Mouse (Mus musculus): ENCODE measurements around the gene Sh3bp5l. TPM values are rescaled to one million over a fixed set of nuclear protein-coding genes. Genes with fewer than 3 reads are reported as not detected.

Gene Sh3bp5l
- polyA plus RNA-seq, 1 experiment = 8.6 TPM

DNA sequence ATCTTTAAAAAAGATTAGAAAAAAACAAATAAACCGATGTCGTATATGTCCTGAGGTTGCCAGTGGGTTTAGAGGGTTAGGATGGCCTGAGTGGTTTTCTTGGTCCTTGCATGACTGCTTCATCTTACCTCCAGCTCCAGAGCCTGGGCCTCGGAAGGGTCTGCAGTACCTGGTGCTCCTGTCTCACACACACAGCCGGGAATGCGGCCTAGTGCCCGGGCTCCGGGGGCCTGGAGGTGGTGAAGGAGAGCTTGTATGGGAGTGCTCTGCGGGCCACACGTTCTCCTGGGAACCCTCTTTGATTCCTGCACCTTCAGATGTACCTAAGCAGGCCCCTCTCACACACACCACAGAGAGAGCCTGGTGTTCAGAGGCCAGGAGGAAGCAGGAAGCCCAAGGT lies 21.9 kb upstream of the Sh3bp5l start:
- Histone ChIP-seq H3K27me3 (ENCODE audit: control insufficient read depth, insufficient read depth, low read length) (no peaks in the 10 kb centered on the region), H3K27ac (ENCODE audit: control insufficient read depth, insufficient read depth, low read depth, low read length) (no peak overlapping the region), H3K36me3 (ENCODE audit: control insufficient read depth, insufficient read depth, low read length) (no peaks in the 10 kb centered on the region), H3K4me3 (ENCODE audit: control insufficient read depth, low read depth, low read length) (no peak overlapping the region), H3K4me1 (ENCODE audit: control insufficient read depth, insufficient read depth, low read length) (peaks cover 10% of the 10 kb centered on the region)
- no peak for TF ChIP-seq POLR2A (IDR thresholded peaks at IDR 0.05; ENCODE audit: control insufficient read depth, low read depth, low read length)
- TF ChIP-seq CTCF (IDR thresholded peaks at IDR 0.05; ENCODE audit: control insufficient read depth, insufficient read depth, insufficient replicate concordance, low read depth, low read length) = no peak

DNA sequence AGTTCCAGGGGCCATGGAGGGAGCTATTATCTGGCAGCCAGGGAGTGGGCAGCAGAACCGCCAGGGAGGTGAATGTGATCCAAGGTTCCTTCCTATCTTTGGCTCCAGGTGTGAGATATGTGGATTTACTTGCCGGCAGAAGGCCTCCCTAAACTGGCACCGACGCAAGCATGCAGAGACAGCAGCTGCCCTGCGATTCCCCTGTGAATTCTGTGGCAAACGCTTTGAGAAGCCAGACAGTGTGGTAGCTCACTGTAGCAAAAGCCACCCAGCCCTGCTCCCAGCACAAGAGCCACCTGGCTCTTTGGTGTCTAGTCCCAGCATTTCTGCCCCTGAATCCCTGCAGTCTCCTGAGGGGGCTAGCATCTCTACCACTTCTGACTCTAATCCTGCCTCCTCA lies 16.5 kb upstream of the Sh3bp5l start:
- peak overlapping the region; percentile 12 for H3K4me3 ChIP-seq (ENCODE audit: control insufficient read depth, low read depth, low read length)
- H3K27ac ChIP-seq (ENCODE audit: control insufficient read depth, insufficient read depth, low read depth, low read length) = no peak overlapping the region
- no peaks in the 10 kb centered on the region for H3K27me3 ChIP-seq (ENCODE audit: control insufficient read depth, insufficient read depth, low read length)
- peaks cover 5% of the 10 kb centered on the region; the same call in 1 of the 2 replicates for H3K4me1 ChIP-seq (ENCODE audit: control insufficient read depth, insufficient read depth, low read length)
- H3K36me3 ChIP-seq (ENCODE audit: control insufficient read depth, insufficient read depth, low read length) = no peaks in the 10 kb centered on the region
- TF ChIP-seq POLR2A (IDR thresholded peaks at IDR 0.05; ENCODE audit: control insufficient read depth, low read depth, low read length) (no peak), CTCF (IDR thresholded peaks at IDR 0.05; ENCODE audit: control insufficient read depth, insufficient read depth, insufficient replicate concordance, low read depth, low read length) (no peak)

DNA sequence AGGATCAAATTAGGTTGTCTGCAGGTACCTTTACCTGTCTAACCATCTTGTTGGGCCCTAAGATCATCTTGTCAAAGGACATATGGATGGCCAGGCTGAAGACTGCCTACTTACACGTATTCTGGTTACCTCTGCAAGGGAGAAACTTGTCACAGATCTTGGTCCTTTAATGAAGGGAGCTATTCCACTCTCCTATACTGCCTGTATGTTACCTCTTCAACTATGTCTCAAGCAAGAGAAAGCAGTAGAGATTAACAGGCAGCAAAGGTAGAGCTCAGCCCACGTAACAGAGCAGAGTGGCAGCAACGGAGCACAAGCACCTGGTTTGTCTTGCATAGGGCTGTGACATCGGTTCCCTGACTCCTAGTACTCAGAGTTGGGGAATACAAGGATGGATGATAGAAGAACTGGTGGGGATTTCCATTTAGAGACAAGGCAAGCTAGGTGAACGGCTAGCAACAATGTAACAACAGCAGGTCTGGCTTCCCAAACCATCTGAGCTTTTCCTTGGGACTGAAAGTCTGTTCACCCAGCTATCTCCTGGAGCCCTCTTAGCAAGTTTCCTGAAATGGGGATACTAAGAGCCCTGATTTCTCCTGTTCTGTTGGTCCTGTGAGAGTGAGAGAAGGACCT lies 14.9 kb upstream of the Sh3bp5l start:
- Histone ChIP-seq H3K4me3 (ENCODE audit: control insufficient read depth, low read depth, low read length) (peak overlapping the region; percentile 6), H3K27me3 (ENCODE audit: control insufficient read depth, insufficient read depth, low read length) (no peaks in the 10 kb centered on the region), H3K4me1 (ENCODE audit: control insufficient read depth, insufficient read depth, low read length) (peaks cover 5% of the 10 kb centered on the region; the same call in 1 of the 2 replicates), H3K27ac (ENCODE audit: control insufficient read depth, insufficient read depth, low read depth, low read length) (no peak overlapping the region), H3K36me3 (ENCODE audit: control insufficient read depth, insufficient read depth, low read length) (no peaks in the 10 kb centered on the region)
- TF ChIP-seq POLR2A (IDR thresholded peaks at IDR 0.05; ENCODE audit: control insufficient read depth, low read depth, low read length) = peak; percentile 16; the same call in 1 of the 2 replicates
- TF ChIP-seq CTCF (IDR thresholded peaks at IDR 0.05; ENCODE audit: control insufficient read depth, insufficient read depth, insufficient replicate concordance, low read depth, low read length) = no peak

DNA sequence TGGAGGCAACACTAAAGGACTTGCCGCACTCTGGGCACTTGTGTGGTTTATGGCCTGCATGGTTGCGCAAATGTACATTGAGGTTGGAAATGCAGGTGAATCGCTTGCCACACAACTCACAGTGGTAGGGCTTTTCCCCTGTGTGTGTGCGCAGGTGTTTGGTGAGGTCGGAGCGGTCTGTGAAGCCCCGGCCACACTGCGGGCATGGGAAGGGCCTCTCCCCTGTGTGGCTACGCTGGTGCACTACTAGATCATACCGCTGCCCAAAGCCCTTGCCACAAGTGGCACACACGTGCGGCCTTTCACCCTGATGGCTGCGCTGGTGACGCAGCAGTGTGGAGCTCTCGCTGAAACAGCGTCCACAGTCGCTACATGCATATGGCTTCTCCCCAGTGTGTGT lies 14.2 kb upstream of the Sh3bp5l start:
- Histone ChIP-seq H3K4me1 (ENCODE audit: control insufficient read depth, insufficient read depth, low read length) (peaks cover 5% of the 10 kb centered on the region; the same call in 1 of the 2 replicates), H3K27me3 (ENCODE audit: control insufficient read depth, insufficient read depth, low read length) (no peaks in the 10 kb centered on the region), H3K4me3 (ENCODE audit: control insufficient read depth, low read depth, low read length) (peak overlapping the region; percentile 6), H3K36me3 (ENCODE audit: control insufficient read depth, insufficient read depth, low read length) (no peaks in the 10 kb centered on the region), H3K27ac (ENCODE audit: control insufficient read depth, insufficient read depth, low read depth, low read length) (no peak overlapping the region)
- TF ChIP-seq CTCF (IDR thresholded peaks at IDR 0.05; ENCODE audit: control insufficient read depth, insufficient read depth, insufficient replicate concordance, low read depth, low read length) = no peak
- TF ChIP-seq POLR2A (IDR thresholded peaks at IDR 0.05; ENCODE audit: control insufficient read depth, low read depth, low read length) = no peak

DNA sequence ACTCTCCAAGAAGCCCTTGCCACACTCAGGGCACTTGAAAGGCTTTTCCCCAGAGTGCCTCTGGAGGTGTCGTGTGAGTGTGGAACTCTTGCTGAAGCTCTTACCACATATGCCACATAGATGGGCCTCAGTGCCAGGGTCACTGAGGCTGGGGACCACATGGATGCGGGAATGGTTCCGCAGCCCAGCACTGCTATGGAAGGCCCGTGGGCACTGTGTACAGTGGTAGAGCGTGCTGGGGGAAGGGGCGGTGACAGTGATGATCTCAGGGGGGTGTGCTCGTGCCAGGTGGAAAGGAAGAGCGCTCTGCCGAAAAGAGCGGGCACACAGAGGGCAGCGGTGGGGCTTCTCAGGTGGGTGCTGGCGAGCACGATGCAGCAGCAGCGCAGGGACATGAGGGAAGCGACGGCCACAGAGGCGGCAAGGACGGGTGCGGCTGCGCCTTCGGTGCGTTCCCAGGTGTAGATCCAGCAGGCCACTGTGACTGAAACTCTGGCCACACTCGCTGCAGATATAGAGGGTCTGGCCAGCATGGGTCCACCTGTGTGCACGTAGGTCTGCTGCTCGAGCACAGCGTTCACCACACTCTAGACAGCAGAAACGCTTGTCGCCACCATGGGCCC lies 13.6 kb upstream of the Sh3bp5l start:
- Histone ChIP-seq H3K36me3 (ENCODE audit: control insufficient read depth, insufficient read depth, low read length) (no peaks in the 10 kb centered on the region), H3K27ac (ENCODE audit: control insufficient read depth, insufficient read depth, low read depth, low read length) (no peak overlapping the region), H3K4me3 (ENCODE audit: control insufficient read depth, low read depth, low read length) (peak overlapping the region; percentile 6), H3K27me3 (ENCODE audit: control insufficient read depth, insufficient read depth, low read length) (no peaks in the 10 kb centered on the region), H3K4me1 (ENCODE audit: control insufficient read depth, insufficient read depth, low read length) (peaks cover 5% of the 10 kb centered on the region; the same call in 1 of the 2 replicates)
- TF ChIP-seq POLR2A (IDR thresholded peaks at IDR 0.05; ENCODE audit: control insufficient read depth, low read depth, low read length) = no peak; the same call in 1 of the 2 replicates
- no peak for TF ChIP-seq CTCF (IDR thresholded peaks at IDR 0.05; ENCODE audit: control insufficient read depth, insufficient read depth, insufficient replicate concordance, low read depth, low read length)

DNA sequence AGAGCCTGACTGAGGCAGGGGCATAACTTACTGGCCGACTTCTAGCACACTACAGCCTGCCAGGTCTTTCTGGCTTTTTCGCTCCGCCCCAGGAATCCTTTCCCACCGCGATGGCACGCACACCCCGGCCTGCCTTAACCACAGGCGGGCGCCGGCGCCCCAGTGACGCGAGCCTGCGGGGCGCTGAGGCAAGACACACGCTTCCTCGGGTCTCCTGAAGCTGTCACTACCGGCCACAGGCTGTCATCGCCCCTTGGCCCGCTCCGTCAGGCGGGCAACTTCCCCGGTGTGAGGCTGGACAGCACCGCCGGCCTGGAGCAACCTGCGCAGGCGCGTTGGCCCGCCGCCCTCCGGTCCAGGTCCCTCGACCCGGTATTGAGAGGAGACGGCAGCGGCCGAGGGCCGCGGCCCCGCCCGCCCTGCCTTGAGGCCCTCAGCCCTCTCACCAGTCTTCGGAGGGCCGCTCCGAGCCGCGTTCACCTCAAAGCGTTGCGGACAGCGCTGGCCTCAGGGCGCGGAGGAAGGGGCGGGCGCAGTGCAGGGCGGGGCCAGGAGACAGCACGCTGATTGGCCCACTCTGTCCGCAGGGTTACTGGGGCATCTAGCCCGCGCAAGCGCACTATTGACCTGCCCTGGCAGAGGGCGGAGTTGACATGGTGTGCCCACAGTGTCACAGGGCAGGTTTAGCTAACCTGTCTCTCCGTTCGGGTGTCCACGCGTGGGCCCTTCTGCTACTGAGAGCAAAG lies 7.5 kb upstream of the Sh3bp5l start:
- peak; percentile 97 for TF ChIP-seq POLR2A (IDR thresholded peaks at IDR 0.05; ENCODE audit: control insufficient read depth, low read depth, low read length)
- TF ChIP-seq CTCF (IDR thresholded peaks at IDR 0.05; ENCODE audit: control insufficient read depth, insufficient read depth, insufficient replicate concordance, low read depth, low read length) = no peak
- H3K4me1 ChIP-seq (ENCODE audit: control insufficient read depth, insufficient read depth, low read length) = peaks cover 3% of the 10 kb centered on the region
- H3K36me3 ChIP-seq (ENCODE audit: control insufficient read depth, insufficient read depth, low read length) = no peaks in the 10 kb centered on the region
- H3K27ac ChIP-seq (ENCODE audit: control insufficient read depth, insufficient read depth, low read depth, low read length) = peak overlapping the region; percentile 84
- H3K27me3 ChIP-seq (ENCODE audit: control insufficient read depth, insufficient read depth, low read length) = no peaks in the 10 kb centered on the region
- H3K4me3 ChIP-seq (ENCODE audit: control insufficient read depth, low read depth, low read length) = peak overlapping the region; percentile 94
